Mouse (Mus musculus) stomach, embryonic 14.5 days (tissue): ENCODE measurements around the gene Crtc2. TPM values are rescaled to one million over a fixed set of nuclear protein-coding genes. Genes with fewer than 3 reads are reported as not detected.
A peak's percentile ranks its signal among the peaks of the same experiment; 100 is the strongest.
"Not testable (repeated sequence)": the region's sequence is repeated elsewhere in the genome, so short reads cannot be mapped to it uniquely, and the experiment has no call there.

Experiments used
- ATAC-seq: fragments of 200-750 bp; cut with Nextera tagmentation; 2 replicates; pipeline ENCODE4 v1.8.0; 2017; ENCODE audit warnings: low read depth, moderate TSS enrichment; ENCODE audit not compliant: insufficient number of reproducible peaks, insufficient read depth, low FRiP score
- H3K27ac ChIP-seq: fragments of 300-500 bp; sonication (generic); 2 replicates; pipeline ENCODE4 v1.5.1; 2014; ENCODE audit warnings: mild to moderate bottlenecking, low read length, moderate library complexity, mixed read lengths
- H3K27me3 ChIP-seq: fragments of 300-500 bp; sonication (generic); 2 replicates; pipeline ENCODE4 v1.6.1; 2014; ENCODE audit warnings: low read length, control low read depth, mixed read lengths; ENCODE audit not compliant: control insufficient read depth, insufficient read depth
- H3K36me3 ChIP-seq: fragments of 300-500 bp; sonication (generic); 2 replicates; pipeline ENCODE4 v1.6.1; 2014; ENCODE audit warnings: mild to moderate bottlenecking, control low read depth, low read length, moderate library complexity, mixed read lengths; ENCODE audit not compliant: control insufficient read depth, insufficient read depth
- H3K4me1 ChIP-seq: fragments of 300-500 bp; sonication (generic); 2 replicates; pipeline ENCODE4 v1.6.1; 2014; ENCODE audit warnings: low read length, control low read depth, mixed read lengths; ENCODE audit not compliant: control insufficient read depth, insufficient read depth
- H3K4me2 ChIP-seq: fragments of 300-500 bp; sonication (generic); replicated peaks from 2 replicates; pipeline ENCODE4 v1.6.1; 2014; ENCODE audit warnings: low read depth, low read length, control low read depth
- H3K4me3 ChIP-seq: fragments of 300-500 bp; sonication (generic); 2 replicates; pipeline ENCODE4 v1.5.1; 2014; ENCODE audit warnings: low read depth, low read length, control low read depth
- H3K9ac ChIP-seq: fragments of 300-500 bp; sonication (generic); replicated peaks from 2 replicates; pipeline ENCODE4 v1.6.1; 2014; ENCODE audit warnings: low read depth, mild to moderate bottlenecking, control low read depth, low read length, moderate library complexity, mixed read lengths
- H3K9me3 ChIP-seq: fragments of 300-500 bp; sonication (generic); 2 replicates; pipeline ENCODE4 v1.6.1; 2016; ENCODE audit warnings: low read depth, low read length, control low read depth; ENCODE audit not compliant: control insufficient read depth
- WGBS: fragments of 180-500 bp; shearing (Covaris S2); extraction: QIAGEN DNeasy Blood & Tissue Kit; methylation state at CpG from one replicate; pipeline ENCODE4 v1.1.7; 2014; 5-methylcytosine and 5-hydroxymethylcytosine counted together
- polyA plus RNA-seq: library from polyadenylated mRNA; unstranded; fragments of >200 nt; fragmentation: Nextera tagmentation; extraction: Ambion mirVana; gene quantifications from 2 replicates; pipeline ENCODE4 v1.2.1, GENCODE M21; 2014

Gene Crtc2
- polyA plus RNA-seq, 1 experiment from 2014 or later: 21.4 TPM

GRCm38 (mm10) chr3:90247960-90248745, 5.8 kb upstream of the Crtc2 start, which contains the start of gene Slc39a1:
Slc39a1 (plus strand) TSS chr3:90248172.
- WGBS: under 1% methylated on average over 44 of the region's 44 CpGs
- peak; percentile 93 for ATAC-seq
- H3K27ac ChIP-seq: peak within 1 kb of the TSS; percentile 97
- peak within 1 kb of the TSS; percentile 71 for H3K4me3 ChIP-seq
- H3K9ac ChIP-seq: peak within 1 kb of the TSS; percentile 67
- peaks cover 17% of the 10 kb centered on the region; the same call in 1 of the 2 replicates for H3K4me1 ChIP-seq
- H3K4me2 ChIP-seq: peak within 1 kb of the TSS; percentile 84
- peaks cover 15% of the 10 kb centered on the region; the same call in 1 of the 2 replicates for H3K36me3 ChIP-seq
- no peaks in the 10 kb centered on the region for H3K27me3 ChIP-seq
- H3K9me3 ChIP-seq: no peaks in the 10 kb centered on the region

- ATAC-seq: no peak
- H3K9ac ChIP-seq: peak overlapping the region; percentile 67
- 4% methylated on average over 10 of the region's 10 CpGs for WGBS
- H3K9me3 ChIP-seq: no peaks in the 10 kb centered on the region
- peak overlapping the region; percentile 84 for H3K4me2 ChIP-seq
- H3K36me3 ChIP-seq: peaks cover 15% of the 10 kb centered on the region; the same call in 1 of the 2 replicates
- H3K4me3 ChIP-seq: peak overlapping the region; percentile 71
- H3K27me3 ChIP-seq: no peaks in the 10 kb centered on the region
- peaks cover 15% of the 10 kb centered on the region; the same call in 1 of the 2 replicates for H3K4me1 ChIP-seq
- H3K27ac ChIP-seq: peak overlapping the region; percentile 97
Observed at GRCm38 (mm10) chr3:90248746-90249100, 5.2 kb upstream of the Crtc2 start.

GRCm38 (mm10) chr3:90250791-90251190, 3.2 kb upstream of the Crtc2 start:
- no peak overlapping the region for H3K27ac ChIP-seq
- WGBS: 87% methylated on average over 6 of the region's 6 CpGs
- H3K9me3 ChIP-seq: no peaks in the 10 kb centered on the region
- no peak overlapping the region for H3K4me2 ChIP-seq
- H3K36me3 ChIP-seq: peaks cover 15% of the 10 kb centered on the region; the same call in 1 of the 2 replicates
- H3K4me1 ChIP-seq: peaks cover 18% of the 10 kb centered on the region; the same call in 1 of the 2 replicates
- H3K4me3 ChIP-seq: no peak overlapping the region
- no peak for ATAC-seq
- H3K27me3 ChIP-seq: no peaks in the 10 kb centered on the region
- no peak overlapping the region for H3K9ac ChIP-seq

GRCm38 (mm10) chr3:90251731-90252226, 2.2 kb upstream of the Crtc2 start:
- Histone ChIP-seq H3K4me1 (peaks cover 18% of the 10 kb centered on the region; the same call in 1 of the 2 replicates), H3K36me3 (peaks cover 15% of the 10 kb centered on the region; the same call in 1 of the 2 replicates)
- H3K4me2 ChIP-seq, H3K27me3 ChIP-seq, H3K9ac ChIP-seq, H3K4me3 ChIP-seq, ATAC-seq, H3K27ac ChIP-seq, H3K9me3 ChIP-seq: not testable (repeated sequence)
- 96% methylated on average over 10 of the region's 12 CpGs for WGBS

GRCm38 (mm10) chr3:90252659-90253058, 1.3 kb upstream of the Crtc2 start:
- H3K9ac ChIP-seq, ATAC-seq, H3K9me3 ChIP-seq, H3K27ac ChIP-seq, H3K27me3 ChIP-seq, H3K4me2 ChIP-seq, H3K4me3 ChIP-seq: not testable (repeated sequence)
- WGBS: 89% methylated on average over 2 of the region's 2 CpGs
- Histone ChIP-seq H3K4me1 (peaks cover 15% of the 10 kb centered on the region; the same call in 1 of the 2 replicates), H3K36me3 (peaks cover 20% of the 10 kb centered on the region)

- ATAC-seq, H3K4me3 ChIP-seq, H3K27ac ChIP-seq, H3K9ac ChIP-seq, H3K9me3 ChIP-seq, H3K27me3 ChIP-seq, H3K4me2 ChIP-seq: not testable (repeated sequence)
- WGBS: 79% methylated on average over 1 of the region's 1 CpGs
- peaks cover 20% of the 10 kb centered on the region for H3K36me3 ChIP-seq
- H3K4me1 ChIP-seq: peaks cover 15% of the 10 kb centered on the region; the same call in 1 of the 2 replicates
Observed at GRCm38 (mm10) chr3:90253174-90253573, 789 bp upstream of the Crtc2 start.

GRCm38 (mm10) chr3:90254419-90255193, 643 bp downstream of the Crtc2 start:
- peak overlapping the region; percentile 70 for H3K4me2 ChIP-seq
- WGBS: under 1% methylated on average over 41 of the region's 41 CpGs
- H3K9me3 ChIP-seq: no peaks in the 10 kb centered on the region

GRCm38 (mm10) chr3:90255194-90255565, 1.2 kb downstream of the Crtc2 start:
- peak overlapping the region; percentile 79 for H3K4me3 ChIP-seq
- no peak for ATAC-seq
- WGBS: 13% methylated on average over 2 of the region's 2 CpGs
- H3K36me3 ChIP-seq: peaks cover 28% of the 10 kb centered on the region
- H3K9me3 ChIP-seq: no peaks in the 10 kb centered on the region
- H3K27me3 ChIP-seq: no peaks in the 10 kb centered on the region
- peak overlapping the region; percentile 70 for H3K4me2 ChIP-seq
- H3K9ac ChIP-seq: peak overlapping the region; percentile 85; the same call in 1 of the 2 replicates
- peak overlapping the region; percentile 21; the same call in 1 of the 2 replicates for H3K27ac ChIP-seq
- H3K4me1 ChIP-seq: peaks cover 6% of the 10 kb centered on the region; the same call in 1 of the 2 replicates

More at GRCm38 (mm10) chr3:90254419-90255193, 643 bp downstream of the Crtc2 start:
- H3K4me1 ChIP-seq: peaks cover 6% of the 10 kb centered on the region; the same call in 1 of the 2 replicates
- peak overlapping the region; percentile 86 for H3K27ac ChIP-seq
- H3K36me3 ChIP-seq: peaks cover 27% of the 10 kb centered on the region
- H3K4me3 ChIP-seq: peak overlapping the region; percentile 79
- peak; percentile 51; the same call in 1 of the 2 replicates for ATAC-seq
- H3K9ac ChIP-seq: peak overlapping the region; percentile 85
- H3K27me3 ChIP-seq: no peaks in the 10 kb centered on the region
